Mouse (Mus musculus) ES-Bruce4 (cell line): ENCODE measurements around the gene Ndufaf8. TPM values are rescaled to one million over a fixed set of nuclear protein-coding genes. Genes with fewer than 3 reads are reported as not detected.

ENCODE experiments used
- H3K27ac ChIP-seq: 2 replicates; pipeline ENCODE4 v1.5.1; 2012; ENCODE audit warnings: low read length, inconsistent platforms; ENCODE audit not compliant: insufficient read depth
- H3K27me3 ChIP-seq: 2 replicates; pipeline ENCODE4 v1.6.1; 2012; ENCODE audit warnings: mild to moderate bottlenecking, low read length, inconsistent platforms; ENCODE audit not compliant: control insufficient read depth, poor library complexity, insufficient read depth, severe bottlenecking
- H3K36me3 ChIP-seq: 2 replicates; pipeline ENCODE4 v1.6.1; 2012; ENCODE audit warnings: inconsistent platforms, mild to moderate bottlenecking, low read length, moderate library complexity; ENCODE audit not compliant: control insufficient read depth, poor library complexity, insufficient read depth, severe bottlenecking
- H3K4me1 ChIP-seq: one replicate; pipeline ENCODE4 v1.8.1; 2011; ENCODE audit warnings: low read length; ENCODE audit not compliant: control insufficient read depth, insufficient read depth
- H3K4me3 ChIP-seq: 2 replicates; pipeline ENCODE4 v1.5.1; 2011; ENCODE audit warnings: low read depth, mild to moderate bottlenecking, low read length
- H3K9ac ChIP-seq: 2 replicates; pipeline ENCODE4 v1.6.1; 2012; ENCODE audit warnings: low read depth, mild to moderate bottlenecking, inconsistent platforms; ENCODE audit not compliant: poor library complexity, severe bottlenecking
- H3K9me3 ChIP-seq: replicated peaks from 2 replicates; pipeline ENCODE4 v1.6.1; 2012; ENCODE audit warnings: mild to moderate bottlenecking, low read length, inconsistent platforms; ENCODE audit not compliant: control insufficient read depth, poor library complexity, insufficient read depth, severe bottlenecking
- CTCF ChIP-seq: IDR thresholded peaks from one replicate; pipeline ENCODE4 v1.8.1; 2011; ENCODE audit warnings: low read depth, low read length
- EP300 ChIP-seq: IDR thresholded peaks from 2 replicates; pipeline ENCODE4 v1.6.1; 2011; ENCODE audit warnings: low read depth, low read length; ENCODE audit not compliant: insufficient read depth
- POLR2A ChIP-seq: IDR thresholded peaks from one replicate; pipeline ENCODE4 v1.8.1; 2011; ENCODE audit warnings: low read length; ENCODE audit not compliant: insufficient read depth
- polyA plus RNA-seq: library from polyadenylated mRNA; stranded (reverse); fragments of >200 nt; gene quantifications from 2 replicates; pipeline ENCODE4 v1.2.4, GENCODE M21; 2011; ENCODE audit warnings: low read depth; ENCODE audit not compliant: missing spikeins, insufficient read depth, insufficient read length

Gene Ndufaf8
- polyA plus RNA-seq, 1 experiment: 17.2 TPM

GRCm38 (mm10) chr11:120067834-120068233 is 30.9 kb upstream of the Ndufaf8 start:
- Histone ChIP-seq H3K27me3 (no peaks in the 10 kb centered on the region), H3K36me3 (0 out of 2 replicates have a peak, but pooled peaks cover 2% of the 10 kb centered on the region), H3K27ac (no peak overlapping the region), H3K4me1 (peaks cover 3% of the 10 kb centered on the region), H3K9me3 (no peaks in the 10 kb centered on the region), H3K4me3 (no peak overlapping the region), H3K9ac (no peak overlapping the region)
- no peak for TF ChIP-seq EP300
- no peak for TF ChIP-seq POLR2A
- TF ChIP-seq CTCF: peak; percentile 87

GRCm38 (mm10) chr11:120069261-120069660 is 29.5 kb upstream of the Ndufaf8 start:
- H3K9me3 ChIP-seq: no peaks in the 10 kb centered on the region
- no peaks in the 10 kb centered on the region for H3K27me3 ChIP-seq
- TF ChIP-seq CTCF: no peak
- TF ChIP-seq EP300: no peak
- TF ChIP-seq POLR2A: no peak
- H3K4me3 ChIP-seq: no peak overlapping the region
- 0 out of 2 replicates have a peak, but pooled peaks cover 2% of the 10 kb centered on the region for H3K36me3 ChIP-seq
- no peak overlapping the region for H3K9ac ChIP-seq
- H3K4me1 ChIP-seq: peaks cover 3% of the 10 kb centered on the region
- no peak overlapping the region for H3K27ac ChIP-seq

GRCm38 (mm10) chr11:120070286-120070930 is 28.3 kb upstream of the Ndufaf8 start:
- TF ChIP-seq EP300 (no peak), POLR2A (no peak), CTCF (no peak)
- Histone ChIP-seq H3K9me3 (no peaks in the 10 kb centered on the region), H3K9ac (no peak overlapping the region), H3K4me3 (no peak overlapping the region), H3K27ac (no peak overlapping the region), H3K27me3 (no peaks in the 10 kb centered on the region), H3K36me3 (0 out of 2 replicates have a peak, but pooled peaks cover 2% of the 10 kb centered on the region), H3K4me1 (peaks cover 3% of the 10 kb centered on the region)

GRCm38 (mm10) chr11:120071065-120071464 is 27.7 kb upstream of the Ndufaf8 start:
- Histone ChIP-seq H3K27me3 (no peaks in the 10 kb centered on the region), H3K36me3 (0 out of 2 replicates have a peak, but pooled peaks cover 2% of the 10 kb centered on the region), H3K9ac (no peak overlapping the region), H3K4me1 (peaks cover 3% of the 10 kb centered on the region), H3K27ac (no peak overlapping the region), H3K4me3 (no peak overlapping the region), H3K9me3 (no peaks in the 10 kb centered on the region)
- TF ChIP-seq EP300: no peak
- TF ChIP-seq CTCF: no peak
- no peak for TF ChIP-seq POLR2A

GRCm38 (mm10) chr11:120071731-120072320 is 26.9 kb upstream of the Ndufaf8 start:
- Histone ChIP-seq H3K27ac (0 out of 2 replicates have a peak overlapping the region, but pooled peaks have one; percentile 7), H3K9me3 (no peaks in the 10 kb centered on the region), H3K4me3 (no peak overlapping the region), H3K4me1 (peaks cover 3% of the 10 kb centered on the region), H3K36me3 (0 out of 2 replicates have a peak, but pooled peaks cover 2% of the 10 kb centered on the region), H3K27me3 (no peaks in the 10 kb centered on the region), H3K9ac (no peak overlapping the region)
- TF ChIP-seq POLR2A: no peak

GRCm38 (mm10) chr11:120072986-120073647 is 25.6 kb upstream of the Ndufaf8 start:
- Histone ChIP-seq H3K27ac (no peak overlapping the region), H3K4me1 (peaks cover 3% of the 10 kb centered on the region)

More at GRCm38 (mm10) chr11:120072986-120073647, 25.6 kb upstream of the Ndufaf8 start:
- H3K9ac ChIP-seq: no peak overlapping the region
- H3K4me3 ChIP-seq: no peak overlapping the region
- no peaks in the 10 kb centered on the region for H3K9me3 ChIP-seq
- no peaks in the 10 kb centered on the region for H3K27me3 ChIP-seq
- H3K36me3 ChIP-seq: 0 out of 2 replicates have a peak, but pooled peaks cover 2% of the 10 kb centered on the region
- TF ChIP-seq CTCF (no peak), POLR2A (no peak), EP300 (no peak)
